Mouse (Mus musculus): ENCODE data around the gene Plxnb1. TPM values are rescaled to one million over a fixed set of nuclear protein-coding genes. Genes with fewer than 3 reads are reported as not detected.
A peak's percentile ranks its signal among the peaks of the same experiment; 100 is the strongest.

Gene Plxnb1
- 10 to 100 TPM; 67.2 to 69.8 TPM for total RNA-seq (2021)
- long read RNA-seq, experiment 1, partial matches to known transcripts: 28 of 30 reads
- long read RNA-seq, experiment 1, other reads (novel, unspliced or antisense): 2 of 30 reads
- long read RNA-seq, experiment 2, partial matches to known transcripts: 14 of 18 reads
- long read RNA-seq, experiment 2, other reads (novel, unspliced or antisense): 4 of 18 reads

- intact Hi-C loops (cut with DNase I): loop anchor here (10.0 kb wide), 1 partner anchor 739 kb away; the partner anchor contains the start of gene Nme6
These were observed at the start of gene Plxnb1 for GRCm38 (mm10) chr9:109095137-109095982. Gene Plxnb1 (plus strand): TSS chr9:109095389.

GRCm38 (mm10) chr9:109046306-109046705, 48.9 kb upstream of the Plxnb1 start:
- DNase-seq (ENCODE audit: low spot score in 2 of 2): peak in 1 of 2 experiments; percentile 39
- intact Hi-C loops (cut with DNase I): no loop called here

More at GRCm38 (mm10) chr9:109095137-109095982, at the start of gene Plxnb1:
- DNase-seq (ENCODE audit: low spot score in 2 of 2): peak; percentile 67 to 72

- no peak for DNase-seq (ENCODE audit: low spot score in 2 of 2)
- intact Hi-C loops (cut with DNase I): no loop called here
These were observed 45.9 kb upstream of the Plxnb1 start for GRCm38 (mm10) chr9:109049316-109049715.

- intact Hi-C loops (cut with DNase I): no loop called here
- no peak for DNase-seq (ENCODE audit: low spot score in 2 of 2)
These were observed 45.1 kb upstream of the Plxnb1 start for GRCm38 (mm10) chr9:109049996-109050673.

GRCm38 (mm10) chr9:109050674-109050997, 44.6 kb upstream of the Plxnb1 start:
- DNase-seq (ENCODE audit: low spot score in 2 of 2): no peak
- intact Hi-C loops (cut with DNase I): no loop called here

- intact Hi-C loops (cut with DNase I): no loop called here
- DNase-seq (ENCODE audit: low spot score in 2 of 2): no peak
These were observed 44.1 kb upstream of the Plxnb1 start for GRCm38 (mm10) chr9:109051011-109051501.

GRCm38 (mm10) chr9:109051651-109052489, 43.3 kb upstream of the Plxnb1 start:
- no peak for DNase-seq (ENCODE audit: low spot score in 2 of 2)
- intact Hi-C loops (cut with DNase I): no loop called here

- DNase-seq (ENCODE audit: low spot score in 2 of 2): no peak
- intact Hi-C loops (cut with DNase I): no loop called here
These were observed 42.5 kb upstream of the Plxnb1 start for GRCm38 (mm10) chr9:109052490-109053260.

GRCm38 (mm10) chr9:109053366-109053765, 41.8 kb upstream of the Plxnb1 start:
- no peak for DNase-seq (ENCODE audit: low spot score in 2 of 2)
- intact Hi-C loops (cut with DNase I): no loop called here

GRCm38 (mm10) chr9:109053851-109054250, 41.3 kb upstream of the Plxnb1 start:
- no peak for DNase-seq (ENCODE audit: low spot score in 2 of 2)
- intact Hi-C loops (cut with DNase I): no loop called here

GRCm38 (mm10) chr9:109054712-109055111, 40.5 kb upstream of the Plxnb1 start:
- intact Hi-C loops (cut with DNase I): no loop called here
- DNase-seq (ENCODE audit: low spot score in 2 of 2): peak; percentile 77 to 78

- intact Hi-C loops (cut with DNase I): no loop called here
- no peak for DNase-seq (ENCODE audit: low spot score in 2 of 2)
These were observed 39.7 kb upstream of the Plxnb1 start for GRCm38 (mm10) chr9:109055271-109056030.

GRCm38 (mm10) chr9:109056081-109056690, 39.0 kb upstream of the Plxnb1 start:
- intact Hi-C loops (cut with DNase I): no loop called here
- DNase-seq (ENCODE audit: low spot score in 2 of 2): no peak

- no peak for DNase-seq (ENCODE audit: low spot score in 2 of 2)
- intact Hi-C loops (cut with DNase I): no loop called here
These were observed 38.3 kb upstream of the Plxnb1 start for GRCm38 (mm10) chr9:109056916-109057315.

- DNase-seq (ENCODE audit: low spot score in 2 of 2): no peak
- intact Hi-C loops (cut with DNase I): no loop called here
These were observed 37.6 kb upstream of the Plxnb1 start for GRCm38 (mm10) chr9:109057543-109057942.

- DNase-seq (ENCODE audit: low spot score in 2 of 2): no peak
- intact Hi-C loops (cut with DNase I): no loop called here
These were observed 37.0 kb upstream of the Plxnb1 start for GRCm38 (mm10) chr9:109058006-109058765.

Measured in left cerebral cortex, postnatal 14 days (tissue).